Mouse (Mus musculus) CH12.LX (cell line): Measurements from ENCODE around the gene Lrrc23. TPM values are rescaled to one million over a fixed set of nuclear protein-coding genes. Genes with fewer than 3 reads are reported as not detected.
"Not testable (repeated sequence)": the region's sequence is repeated elsewhere in the genome, so short reads cannot be mapped to it uniquely, and the experiment has no call there.

Experiments used
- DNase-seq: peaks from one replicate; pipeline ENCODE4 v3.0.0-alpha.2; 2013; ENCODE audit errors: extremely low read depth
- H3K27ac ChIP-seq: 2 replicates; pipeline ENCODE4 v1.5.1; 2012; ENCODE audit warnings: low read depth, mild to moderate bottlenecking, control low read depth, moderate library complexity; ENCODE audit not compliant: insufficient read depth
- H3K27me3 ChIP-seq: replicated peaks from 2 replicates; pipeline ENCODE3; 2012; ENCODE audit warnings: inconsistent platforms
- H3K36me3 ChIP-seq, 2 experiments: replicated peaks in 1 of 2; 2 replicates each; pipeline versions ENCODE3 to v1.6.1; 2012; ENCODE audit warnings: inconsistent platforms in 1 of 2, low read length in 1 of 2, mild to moderate bottlenecking in 1 of 2, mixed read lengths in 1 of 2, moderate library complexity in 1 of 2; ENCODE audit not compliant: control insufficient read depth in 1 of 2, insufficient read depth in 1 of 2
- H3K4me1 ChIP-seq, 2 experiments: 2 replicates each; pipeline ENCODE4 v1.6.1; 2012; ENCODE audit warnings: inconsistent platforms in 1 of 2, moderate library complexity in 1 of 2; ENCODE audit not compliant: insufficient read depth in 2 of 2, control insufficient read depth in 1 of 2
- H3K4me2 ChIP-seq: 2 replicates; pipeline ENCODE4 v1.6.1; 2012; ENCODE audit warnings: low read depth, mild to moderate bottlenecking, control low read depth; ENCODE audit not compliant: poor library complexity, insufficient read depth, severe bottlenecking
- H3K4me3 ChIP-seq, 3 experiments: fragments of 150-350 bp in 1 of 3; sonication (generic) in 1 of 3; replicated peaks in 1 of 3; 2 replicates each; pipeline versions ENCODE3 to v1.5.1; 2011 to 2012; ENCODE audit warnings: low read depth in 2 of 3, low read length in 2 of 3, mild to moderate bottlenecking in 2 of 3, moderate library complexity in 2 of 3, control low read depth in 1 of 3, improper control_type of control experiment in 1 of 3, inconsistent platforms in 1 of 3, mixed read lengths in 1 of 3; ENCODE audit not compliant: poor library complexity in 1 of 3
- H3K79me2 ChIP-seq: replicated peaks from 2 replicates; pipeline ENCODE4 v1.6.1; 2012; ENCODE audit warnings: mild to moderate bottlenecking, moderate library complexity; ENCODE audit not compliant: control insufficient read depth, poor library complexity, insufficient read depth, severe bottlenecking; ENCODE audit errors: extremely low read depth
- H3K9ac ChIP-seq: 2 replicates; pipeline ENCODE4 v1.6.1; 2012; ENCODE audit warnings: low read depth, mild to moderate bottlenecking, control low read depth, moderate library complexity; ENCODE audit not compliant: insufficient read depth
- H3K9me3 ChIP-seq: replicated peaks from 2 replicates; pipeline ENCODE3; 2012; ENCODE audit warnings: low read length, inconsistent platforms, mixed read lengths
- BHLHE40 ChIP-seq: IDR thresholded peaks from 2 replicates; pipeline ENCODE4 v1.6.1; 2011; ENCODE audit warnings: mild to moderate bottlenecking, low read depth, low read length, improper control_type of control experiment
- EP300 ChIP-seq: IDR thresholded peaks from 2 replicates; pipeline ENCODE4 v1.6.1; 2011; ENCODE audit warnings: low read length, improper control_type of control experiment
- ETS1 ChIP-seq: conservative IDR thresholded peaks from 2 replicates; pipeline ENCODE4 v1.6.1; 2012; ENCODE audit warnings: low read depth, mild to moderate bottlenecking, inconsistent platforms, low read length, improper control_type of control experiment, moderate library complexity
- HCFC1 ChIP-seq: IDR thresholded peaks from 2 replicates; pipeline ENCODE4 v1.6.1; 2012; ENCODE audit warnings: low read depth, mild to moderate bottlenecking, inconsistent platforms, low read length, improper control_type of control experiment
- JUND ChIP-seq: conservative IDR thresholded peaks from 2 replicates; pipeline ENCODE4 v1.6.1; 2011; ENCODE audit warnings: low read depth, low read length, improper control_type of control experiment
- MAX ChIP-seq: IDR thresholded peaks from 2 replicates; pipeline ENCODE4 v1.6.1; 2011; ENCODE audit warnings: low read length, improper control_type of control experiment
- NELFE ChIP-seq: IDR thresholded peaks from 2 replicates; pipeline ENCODE4 v1.6.1; 2011; ENCODE audit warnings: low read depth, low read length, improper control_type of control experiment
- PAX5 ChIP-seq: IDR thresholded peaks from 2 replicates; pipeline ENCODE4 v1.6.1; 2012; ENCODE audit warnings: low read length, inconsistent platforms, mixed read lengths
- SMC3 ChIP-seq: IDR thresholded peaks from 2 replicates; pipeline ENCODE4 v1.6.1; 2011; ENCODE audit warnings: low read depth, low read length, improper control_type of control experiment
- ZMIZ1 ChIP-seq: IDR thresholded peaks from 2 replicates; pipeline ENCODE4 v1.6.1; 2012; ENCODE audit warnings: low read depth, mild to moderate bottlenecking, inconsistent platforms, low read length, improper control_type of control experiment
- ZNF384 ChIP-seq: IDR thresholded peaks from 2 replicates; pipeline ENCODE4 v1.6.1; 2012; ENCODE audit warnings: low read depth, low read length, improper control_type of control experiment, inconsistent platforms
- dilution Hi-C: fragments of 300-500 bp; cut with MboI; formaldehyde crosslinking; loops from 2 replicates; pipeline ENCODE4 v1.14.3; 2020; ENCODE audit warnings: low sequenced_read_pairs; ENCODE audit not compliant: extremely low pct_unique_long_range_greater_than_20kb, extremely low pct_ligation_motif_present
- in situ Hi-C: fragments of 300-500 bp; cut with MboI; formaldehyde crosslinking; loops from 3 replicates; pipeline ENCODE4 v1.14.3; 2019; ENCODE audit warnings: low sequenced_read_pairs, low pct_ligation_motif_present, low pct_unique_long_range_greater_than_20kb, mixed read lengths
- polyA plus RNA-seq: library from polyadenylated mRNA; unstranded; fragments of >175 nt; gene quantifications from 2 replicates; pipeline ENCODE4 v1.2.1, GENCODE M21; 2012; ENCODE audit warnings: low read depth; ENCODE audit not compliant: insufficient read length
- total RNA-seq, 2 experiments: library from RNA; depleted of rRNA; stranded (reverse); fragments of 300-350 nt in 1 of 2; fragments of >200 nt in 1 of 2; gene quantifications; 2 replicates each; pipeline ENCODE4 v1.2.3; 2012 to 2014

Lrrc23 gene
- total and polyA plus RNA-seq, 3 experiments = 0.20 TPM; not detected in 2

DNA sequence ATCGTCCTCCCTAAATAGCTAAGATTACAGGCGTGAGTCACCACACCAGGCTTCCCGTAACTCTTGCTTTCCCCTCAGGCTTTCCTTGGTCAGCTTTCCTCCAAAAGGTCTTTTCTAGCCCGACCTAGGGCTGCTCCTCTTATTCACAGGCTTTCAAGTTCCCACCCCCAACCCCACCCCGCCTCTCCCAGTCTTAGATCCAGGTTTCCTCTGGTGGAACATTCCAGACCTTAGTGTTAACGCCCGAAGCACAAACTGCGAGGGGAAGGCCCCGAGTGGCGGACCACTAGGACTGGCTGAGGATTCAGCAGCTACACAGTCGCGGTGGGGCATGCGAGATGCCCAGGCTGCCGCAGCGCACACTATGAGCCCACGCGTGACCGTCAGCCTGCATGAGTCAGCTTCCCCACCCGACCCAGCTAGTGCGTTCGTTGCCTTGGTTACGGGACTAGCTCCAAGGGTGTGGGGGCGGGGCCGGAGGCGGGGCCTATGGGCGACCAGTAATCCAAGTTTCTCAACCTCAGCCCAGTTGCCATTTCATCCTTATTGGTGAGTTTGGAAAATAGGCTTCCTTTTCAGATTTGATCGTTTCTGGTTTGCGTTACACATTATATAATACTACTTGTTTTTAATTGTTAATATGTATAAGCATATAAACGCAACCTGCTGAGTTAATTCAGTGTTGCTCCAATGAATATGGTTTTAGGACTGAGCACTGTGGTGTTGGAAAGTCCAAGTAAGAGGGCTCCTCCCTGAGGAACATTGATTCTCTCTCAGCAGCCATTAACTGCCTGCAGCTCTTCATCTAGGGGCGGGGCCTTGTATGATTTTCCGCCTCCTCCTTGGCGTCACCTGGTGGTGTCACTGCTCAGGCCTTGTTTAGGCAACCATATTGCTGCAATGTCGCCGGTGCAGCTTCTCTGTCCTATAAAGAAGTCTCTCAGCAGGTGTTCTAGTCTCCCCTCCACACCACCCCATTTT, 26.1 kb upstream of the Lrrc23 start (continued):
- TF ChIP-seq MAX = no peak

- Histone ChIP-seq H3K9me3 (peaks cover 4% of the 10 kb centered on the region), H3K4me2 (no peak overlapping the region), H3K27me3 (no peaks in the 10 kb centered on the region), H3K4me3 (no peak overlapping the region), H3K9ac (no peak overlapping the region), H3K36me3 (peaks cover 0 to 21% of the 10 kb centered on the region in 2 experiments), H3K79me2 (no peaks in the 10 kb centered on the region), H3K4me1 (peaks cover 3 to 25% of the 10 kb centered on the region in 2 experiments; a peak in 2 of 4 replicates), H3K27ac (no peak overlapping the region)
- in situ Hi-C loops (no loop called here), dilution Hi-C loops (no loop called here)
- no peak for TF ChIP-seq NELFE
- TF ChIP-seq ZMIZ1 = no peak
- TF ChIP-seq ETS1 = no peak
- no peak for TF ChIP-seq JUND
- TF ChIP-seq PAX5 = no peak
- TF ChIP-seq EP300 = no peak
- no peak for TF ChIP-seq BHLHE40
- no peak for TF ChIP-seq HCFC1
- no peak for TF ChIP-seq ZNF384
- TF ChIP-seq MAX = no peak
- TF ChIP-seq SMC3 = no peak
- DNase-seq = no peak
Measured at GRCm38 (mm10) chr6:124804341-124804740, 24.8 kb upstream of the Lrrc23 start.

- H3K9ac ChIP-seq, H3K79me2 ChIP-seq, in situ Hi-C loops, H3K9me3 ChIP-seq, H3K27ac ChIP-seq, dilution Hi-C loops, H3K27me3 ChIP-seq, H3K4me2 ChIP-seq, DNase-seq, H3K4me3 ChIP-seq: not testable (repeated sequence)
- peaks cover 3 to 21% of the 10 kb centered on the region in 2 experiments; a peak in 2 of 4 replicates for H3K4me1 ChIP-seq
- peaks cover 0 to 14% of the 10 kb centered on the region in 2 experiments for H3K36me3 ChIP-seq
Measured at GRCm38 (mm10) chr6:124803691-124804090, 24.2 kb upstream of the Lrrc23 start.
